Mouse (Mus musculus): ENCODE data around the gene Tmem150a. TPM values are rescaled to one million over a fixed set of nuclear protein-coding genes. Genes with fewer than 3 reads are reported as not detected.
A peak's percentile ranks its signal among the peaks of the same experiment; 100 is the strongest.

Gene Tmem150a
- polyA plus RNA-seq, 1 experiment = 171 TPM

DNA sequence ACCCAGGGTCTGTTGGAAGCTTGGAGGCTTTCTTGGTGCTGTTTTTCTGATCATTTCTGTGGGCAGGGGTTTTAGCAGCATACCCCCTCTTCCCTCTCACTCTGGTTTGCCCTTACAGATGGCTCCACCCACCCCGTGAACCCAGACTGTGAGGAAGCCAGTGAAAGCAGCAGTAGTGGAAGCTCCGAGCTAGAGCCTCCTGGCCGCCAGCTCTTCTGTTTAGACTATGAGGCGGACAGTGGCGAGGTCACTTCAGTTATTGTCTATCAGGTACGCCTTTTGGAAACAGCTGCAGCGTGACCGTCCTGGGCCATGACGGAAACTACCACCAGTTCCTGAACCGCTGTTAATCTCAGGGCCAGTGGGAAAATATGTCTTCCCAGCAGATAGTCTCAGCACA lies 6.8 kb upstream of the Tmem150a start:
- peak; percentile 62 for DNase-seq
- 67% methylated on average over 10 of the region's 10 CpGs for WGBS
- peaks cover 37% of the 10 kb centered on the region for H3K4me1 ChIP-seq (ENCODE audit: control insufficient read depth, insufficient read depth, low read length)
- H3K27me3 ChIP-seq (replicated peaks; ENCODE audit: control insufficient read depth, insufficient read depth, low read length) = no peaks in the 10 kb centered on the region
- no peaks in the 10 kb centered on the region; the same call in 1 of the 2 replicates for H3K36me3 ChIP-seq (ENCODE audit: control insufficient read depth, insufficient read depth, low read length)
- no peak overlapping the region for H3K4me3 ChIP-seq (ENCODE audit: insufficient read depth, low read depth, low read length)
- TF ChIP-seq CTCF (conservative IDR thresholded peaks at IDR 0.05; ENCODE audit: insufficient read depth, insufficient read length, low read depth, low read length) = no peak
- TF ChIP-seq POLR2A (IDR thresholded peaks at IDR 0.05; ENCODE audit: low read depth, low read length) = no peak
- H3K27ac ChIP-seq (ENCODE audit: insufficient read depth, low read depth, low read length) = peak overlapping the region; percentile 77

DNA sequence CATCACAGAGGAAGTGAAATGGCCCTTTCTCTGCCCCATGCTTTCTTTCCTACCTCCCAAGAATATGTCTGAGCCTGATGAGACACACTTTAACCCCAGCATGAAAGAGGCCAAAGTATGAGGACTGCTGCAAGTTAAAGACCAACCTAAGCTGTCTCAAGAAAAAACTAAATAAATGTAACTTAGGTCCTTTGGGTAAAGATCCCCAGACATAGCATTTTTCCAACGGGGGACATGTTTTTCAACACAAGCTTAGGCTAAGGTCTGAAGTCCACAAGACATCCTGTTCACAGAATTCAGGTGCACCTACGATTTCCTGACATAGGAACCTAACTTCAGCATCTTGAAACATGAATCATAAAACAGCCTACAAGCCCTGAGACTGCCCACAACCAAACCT lies 5.0 kb upstream of the Tmem150a start:
- Histone ChIP-seq H3K27ac (ENCODE audit: insufficient read depth, low read depth, low read length) (peak overlapping the region; percentile 77), H3K36me3 (ENCODE audit: control insufficient read depth, insufficient read depth, low read length) (no peaks in the 10 kb centered on the region; the same call in 1 of the 2 replicates)
- 64% methylated on average over 2 of the region's 2 CpGs for WGBS

DNA sequence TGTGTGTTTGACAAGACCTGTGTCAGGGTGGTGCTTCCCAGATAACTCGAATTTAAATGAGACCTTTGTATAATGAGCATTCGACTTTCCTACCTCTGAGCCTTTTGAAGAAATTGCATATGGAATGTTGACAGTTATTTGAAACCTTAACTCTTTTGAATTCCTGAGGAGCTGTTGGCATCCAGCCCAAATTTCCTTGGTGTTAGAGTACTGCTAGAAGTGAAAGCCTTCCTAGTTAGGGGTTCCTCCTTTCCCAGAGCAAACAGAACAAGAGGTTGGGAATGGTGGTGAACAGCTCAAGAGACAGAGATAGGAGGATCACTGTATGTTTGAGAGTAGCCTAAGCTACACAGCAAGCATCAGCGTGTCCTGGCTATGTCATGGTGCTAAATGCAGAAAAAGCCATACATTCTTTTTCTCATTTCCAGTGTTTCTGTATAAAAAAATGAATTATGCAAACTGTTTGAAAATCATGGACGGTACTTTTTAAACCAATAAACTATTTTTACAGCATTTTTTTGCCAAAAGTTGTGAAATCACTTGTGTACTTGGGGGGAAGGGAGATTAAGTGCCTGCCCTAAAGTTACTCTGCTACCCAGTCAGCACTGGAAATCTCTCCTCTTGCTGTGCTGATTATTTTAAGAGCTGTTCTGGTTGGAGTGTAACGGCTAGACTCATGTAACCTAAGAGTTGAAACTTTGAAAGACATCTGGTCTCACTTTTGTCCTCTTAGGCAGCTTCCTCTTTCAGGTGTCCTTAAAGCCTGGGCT lies 2.4 kb upstream of the Tmem150a start:
- Histone ChIP-seq H3K36me3 (ENCODE audit: control insufficient read depth, insufficient read depth, low read length) (no peaks in the 10 kb centered on the region; the same call in 1 of the 2 replicates), H3K27ac (ENCODE audit: insufficient read depth, low read depth, low read length) (peak overlapping the region; percentile 39; the same call in 1 of the 2 replicates), H3K27me3 (replicated peaks; ENCODE audit: control insufficient read depth, insufficient read depth, low read length) (no peaks in the 10 kb centered on the region), H3K4me3 (ENCODE audit: insufficient read depth, low read depth, low read length) (no peak overlapping the region), H3K4me1 (ENCODE audit: control insufficient read depth, insufficient read depth, low read length) (peaks cover 53% of the 10 kb centered on the region)
- peak; percentile 58 for DNase-seq
- TF ChIP-seq POLR2A (IDR thresholded peaks at IDR 0.05; ENCODE audit: low read depth, low read length) = no peak
- TF ChIP-seq CTCF (conservative IDR thresholded peaks at IDR 0.05; ENCODE audit: insufficient read depth, insufficient read length, low read depth, low read length) = no peak
- 45% methylated on average over 5 of the region's 5 CpGs for WGBS

More for the DNA sequence above, 5.0 kb upstream of the Tmem150a start:
- Histone ChIP-seq H3K27me3 (replicated peaks; ENCODE audit: control insufficient read depth, insufficient read depth, low read length) (no peaks in the 10 kb centered on the region), H3K4me1 (ENCODE audit: control insufficient read depth, insufficient read depth, low read length) (peaks cover 45% of the 10 kb centered on the region), H3K4me3 (ENCODE audit: insufficient read depth, low read depth, low read length) (no peak overlapping the region)
- peak; percentile 65 for DNase-seq
- no peak for TF ChIP-seq CTCF (conservative IDR thresholded peaks at IDR 0.05; ENCODE audit: insufficient read depth, insufficient read length, low read depth, low read length)
- no peak for TF ChIP-seq POLR2A (IDR thresholded peaks at IDR 0.05; ENCODE audit: low read depth, low read length)

DNA sequence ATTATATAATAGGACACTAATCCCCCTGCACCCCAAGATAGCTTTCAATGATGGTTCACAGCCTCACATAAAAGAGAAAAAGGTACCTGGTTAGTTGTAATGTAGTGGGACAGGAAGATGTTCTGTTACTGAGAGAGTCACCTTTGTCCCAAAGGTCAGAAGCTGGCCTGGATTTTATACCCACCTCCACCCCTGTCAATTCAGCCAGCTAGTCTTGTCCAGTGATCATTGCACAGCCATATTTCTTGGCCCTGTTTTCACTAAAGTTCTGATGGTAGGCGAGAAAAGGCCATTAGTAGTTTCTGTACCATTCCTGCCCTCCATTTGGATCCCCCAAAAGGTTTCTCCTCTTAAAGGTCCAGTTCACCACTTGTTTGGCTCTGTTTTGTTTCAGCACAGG lies 1.2 kb upstream of the Tmem150a start:
- no peak for TF ChIP-seq POLR2A (IDR thresholded peaks at IDR 0.05; ENCODE audit: low read depth, low read length)
- TF ChIP-seq CTCF (conservative IDR thresholded peaks at IDR 0.05; ENCODE audit: insufficient read depth, insufficient read length, low read depth, low read length) = no peak
- H3K27me3 ChIP-seq (replicated peaks; ENCODE audit: control insufficient read depth, insufficient read depth, low read length) = no peaks in the 10 kb centered on the region
- WGBS = 47% methylated on average over 1 of the region's 1 CpGs
- H3K36me3 ChIP-seq (ENCODE audit: control insufficient read depth, insufficient read depth, low read length) = no peaks in the 10 kb centered on the region; the same call in 1 of the 2 replicates
- peak overlapping the region; percentile 80; the same call in 1 of the 2 replicates for H3K27ac ChIP-seq (ENCODE audit: insufficient read depth, low read depth, low read length)
- peaks cover 42% of the 10 kb centered on the region for H3K4me1 ChIP-seq (ENCODE audit: control insufficient read depth, insufficient read depth, low read length)
- no peak overlapping the region for H3K4me3 ChIP-seq (ENCODE audit: insufficient read depth, low read depth, low read length)
- peak; percentile 57 for DNase-seq

DNA sequence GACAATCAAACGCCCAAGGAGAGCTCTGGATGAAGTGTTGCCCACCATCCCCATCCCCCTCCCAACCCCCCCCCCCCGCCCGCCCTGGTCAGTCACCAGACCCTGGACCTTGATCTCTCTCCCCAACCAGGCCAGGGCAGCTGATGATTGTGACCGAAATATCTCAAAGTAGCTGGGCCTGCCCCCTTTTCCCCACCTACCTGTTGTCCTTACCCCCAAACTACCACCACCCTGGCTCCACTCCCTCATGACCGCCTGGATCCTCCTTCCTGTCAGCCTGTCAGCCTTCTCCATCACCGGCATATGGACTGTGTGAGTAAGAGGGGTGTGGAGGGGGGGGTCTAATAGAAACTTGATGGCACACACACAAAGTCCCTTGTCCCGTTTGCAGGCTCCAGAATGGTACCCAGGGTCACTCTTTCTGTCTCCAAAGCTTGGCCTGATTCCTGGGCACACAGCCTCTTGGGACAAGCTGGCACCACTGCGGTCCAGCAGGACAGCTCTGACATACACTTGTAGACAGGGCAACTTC lies 820 bp downstream of the Tmem150a start:
- DNase-seq = peak; percentile 72
- Histone ChIP-seq H3K36me3 (ENCODE audit: control insufficient read depth, insufficient read depth, low read length) (peaks cover 7% of the 10 kb centered on the region; the same call in 1 of the 2 replicates), H3K4me1 (ENCODE audit: control insufficient read depth, insufficient read depth, low read length) (peaks cover 36% of the 10 kb centered on the region; the same call in 1 of the 2 replicates), H3K27me3 (replicated peaks; ENCODE audit: control insufficient read depth, insufficient read depth, low read length) (no peaks in the 10 kb centered on the region), H3K27ac (ENCODE audit: insufficient read depth, low read depth, low read length) (peak overlapping the region; percentile 92), H3K4me3 (ENCODE audit: insufficient read depth, low read depth, low read length) (peak overlapping the region; percentile 73)
- TF ChIP-seq POLR2A (IDR thresholded peaks at IDR 0.05; ENCODE audit: low read depth, low read length) = no peak
- TF ChIP-seq CTCF (conservative IDR thresholded peaks at IDR 0.05; ENCODE audit: insufficient read depth, insufficient read length, low read depth, low read length) = no peak
- 29% methylated on average over 8 of the region's 8 CpGs for WGBS

DNA sequence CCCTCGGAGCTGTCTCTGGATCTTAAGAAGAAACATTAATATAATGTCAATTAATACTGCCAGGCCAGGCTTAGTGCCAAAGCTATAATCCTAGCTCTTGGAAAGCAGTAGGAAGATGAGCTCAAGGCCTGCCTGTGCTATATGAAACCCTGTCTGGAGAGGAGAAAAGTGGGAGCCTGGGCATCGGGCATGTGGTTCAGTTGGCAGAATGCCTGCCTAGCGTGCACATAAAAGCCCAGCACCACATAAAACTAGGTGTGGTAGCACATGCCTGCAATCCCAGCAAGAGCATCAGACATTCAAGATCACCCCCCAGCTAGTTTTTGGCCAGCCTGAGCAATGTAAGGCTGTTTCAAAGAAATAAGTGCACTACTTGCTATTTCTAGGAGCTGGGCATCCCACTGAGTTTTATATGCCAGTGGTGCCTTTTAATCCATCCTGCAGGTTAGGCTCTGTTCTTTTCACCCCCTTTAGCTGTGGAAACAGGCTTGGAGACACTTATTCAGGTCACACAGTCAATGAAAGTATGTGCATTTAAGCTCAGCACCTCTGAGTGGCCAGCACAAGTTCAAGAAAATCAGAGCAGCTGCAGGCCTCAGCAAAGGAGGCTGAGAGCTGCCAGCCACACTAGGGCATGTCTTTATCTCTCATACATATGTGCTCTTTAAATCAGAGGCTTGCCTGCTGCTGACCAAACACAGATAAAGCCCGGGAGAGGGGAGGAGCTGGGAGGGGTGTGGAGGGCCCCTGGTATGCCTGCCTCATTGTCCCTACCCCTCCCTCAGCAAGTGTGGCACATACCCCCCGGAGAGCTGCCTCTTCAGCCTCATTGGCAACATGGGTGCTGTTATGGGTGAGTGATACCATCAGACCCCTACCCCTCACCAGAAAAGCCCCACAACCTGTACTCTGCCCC lies 2.2 kb downstream of the Tmem150a start:
- 50% methylated on average over 5 of the region's 5 CpGs for WGBS
- DNase-seq = peak; percentile 40
- TF ChIP-seq POLR2A (IDR thresholded peaks at IDR 0.05; ENCODE audit: low read depth, low read length) = no peak
- TF ChIP-seq CTCF (conservative IDR thresholded peaks at IDR 0.05; ENCODE audit: insufficient read depth, insufficient read length, low read depth, low read length) = no peak
- H3K4me3 ChIP-seq (ENCODE audit: insufficient read depth, low read depth, low read length) = peak overlapping the region; percentile 8; the same call in 1 of the 2 replicates
- H3K27me3 ChIP-seq (replicated peaks; ENCODE audit: control insufficient read depth, insufficient read depth, low read length) = no peaks in the 10 kb centered on the region
- H3K36me3 ChIP-seq (ENCODE audit: control insufficient read depth, insufficient read depth, low read length) = peaks cover 7% of the 10 kb centered on the region; the same call in 1 of the 2 replicates
- H3K27ac ChIP-seq (ENCODE audit: insufficient read depth, low read depth, low read length) = no peak overlapping the region
- peaks cover 33% of the 10 kb centered on the region; the same call in 1 of the 2 replicates for H3K4me1 ChIP-seq (ENCODE audit: control insufficient read depth, insufficient read depth, low read length)
